Mouse (Mus musculus) spleen, adult 2 months (tissue): ENCODE results near the gene Myrip.

Source experiments
- CTCF ChIP-seq: fragments of 200-500 bp; IDR thresholded peaks from 2 replicates; pipeline ENCODE4 v1.5.1; 2011; ENCODE audit warnings: mild to moderate bottlenecking, inconsistent platforms; ENCODE audit not compliant: insufficient read depth, insufficient read length, insufficient replicate concordance; ENCODE audit errors: extremely low read depth
- POLR2A ChIP-seq: fragments of 200-500 bp; IDR thresholded peaks from 2 replicates; pipeline ENCODE4 v1.6.1; 2011; ENCODE audit warnings: low read depth, low read length, inconsistent platforms

DNA sequence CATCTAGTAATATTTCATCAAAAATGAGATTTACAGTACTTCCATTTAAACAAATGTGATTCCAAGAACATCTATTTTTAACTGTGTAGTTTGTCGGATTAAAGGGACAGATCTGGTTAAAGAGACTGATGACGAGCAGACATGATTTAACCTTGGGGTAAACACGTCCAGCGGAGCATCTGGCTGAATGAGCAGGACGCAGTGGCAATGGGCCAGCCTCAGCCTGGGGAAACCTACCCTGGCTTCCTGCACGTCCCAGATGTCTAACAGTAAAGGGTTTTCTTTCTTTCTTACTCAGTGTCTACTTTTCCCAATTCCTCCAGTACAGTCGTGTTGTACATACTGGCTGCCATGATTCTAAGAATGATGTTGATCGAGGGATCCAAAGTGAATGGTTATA is 185.8 kb downstream of the Myrip start:
- no peak for TF ChIP-seq CTCF
- TF ChIP-seq POLR2A = no peak
